Mouse (Mus musculus): ENCODE results near the gene Pigs. TPM values are rescaled to one million over a fixed set of nuclear protein-coding genes. Genes with fewer than 3 reads are reported as not detected.

The Pigs gene
- polyA plus RNA-seq (2012), result 50.2 and 84.3 TPM in 2 replicates

DNA sequence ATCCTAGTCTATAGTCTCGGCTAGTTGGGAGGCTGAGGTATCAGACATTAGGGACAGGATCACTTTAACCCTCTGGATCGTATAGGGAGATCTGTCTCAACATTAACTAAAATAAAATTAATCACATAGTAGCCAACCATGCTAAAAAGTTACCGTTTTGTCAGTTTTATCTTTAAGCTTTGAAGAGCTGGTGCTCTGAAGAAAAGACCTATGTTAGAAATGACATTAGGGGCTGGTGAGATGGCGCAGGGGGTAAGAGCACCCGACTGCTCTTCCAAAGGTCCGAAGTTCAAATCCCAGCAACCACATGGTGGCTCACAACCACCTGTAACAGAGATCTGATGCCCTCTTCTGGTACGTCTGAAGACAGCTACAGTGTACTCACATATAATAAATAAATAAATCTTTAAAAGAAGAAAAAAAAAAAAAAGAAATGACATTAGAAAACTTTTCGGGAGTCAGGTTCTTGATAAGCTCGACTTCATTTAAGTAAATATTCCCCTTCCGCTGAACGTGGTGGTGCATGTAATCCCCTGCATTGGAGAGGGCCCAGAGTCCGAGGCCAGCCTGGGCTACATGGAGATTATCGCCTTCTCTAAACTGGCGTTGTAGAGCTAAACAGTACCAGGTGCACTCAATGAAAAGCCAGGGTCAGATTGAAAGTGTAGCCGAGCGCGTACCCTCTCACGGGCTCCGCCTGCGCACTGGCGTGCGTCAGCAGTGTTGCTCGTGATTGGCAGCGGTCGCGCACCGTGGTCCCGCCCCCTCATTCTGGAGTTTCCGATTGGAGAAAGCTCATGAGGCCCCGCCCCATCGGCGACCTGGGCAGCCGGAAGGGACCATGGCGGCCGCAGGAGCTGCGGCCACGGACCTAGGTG lies at the start of gene Pigs:
Pigs (plus strand) TSS at position 782 of the 878 bp plus-strand sequence.
- no peak for TF ChIP-seq GATA1 (IDR thresholded peaks at IDR 0.05; ENCODE audit: low read length)

DNA sequence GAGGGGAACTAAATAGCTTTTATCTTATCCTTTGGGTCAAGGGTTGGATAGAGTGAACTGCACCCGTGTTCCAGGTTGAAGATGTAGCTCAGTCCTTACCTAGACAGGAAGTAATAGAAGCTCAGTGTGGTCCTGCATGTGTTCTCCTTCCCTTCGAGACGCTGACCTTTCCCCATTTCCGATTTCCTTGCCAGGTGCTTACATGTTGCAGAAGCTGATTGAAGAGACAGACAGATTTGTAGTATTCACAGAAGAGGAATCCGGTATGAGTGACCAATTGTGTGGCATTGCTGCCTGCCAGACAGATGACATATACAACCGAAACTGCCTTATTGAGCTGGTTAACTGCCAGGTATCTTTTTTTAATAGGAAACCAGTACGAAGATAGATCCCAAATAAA lies 49.4 kb upstream of the Pigs start:
- TF ChIP-seq GATA1 (IDR thresholded peaks at IDR 0.05; ENCODE audit: low read length), result no peak

DNA sequence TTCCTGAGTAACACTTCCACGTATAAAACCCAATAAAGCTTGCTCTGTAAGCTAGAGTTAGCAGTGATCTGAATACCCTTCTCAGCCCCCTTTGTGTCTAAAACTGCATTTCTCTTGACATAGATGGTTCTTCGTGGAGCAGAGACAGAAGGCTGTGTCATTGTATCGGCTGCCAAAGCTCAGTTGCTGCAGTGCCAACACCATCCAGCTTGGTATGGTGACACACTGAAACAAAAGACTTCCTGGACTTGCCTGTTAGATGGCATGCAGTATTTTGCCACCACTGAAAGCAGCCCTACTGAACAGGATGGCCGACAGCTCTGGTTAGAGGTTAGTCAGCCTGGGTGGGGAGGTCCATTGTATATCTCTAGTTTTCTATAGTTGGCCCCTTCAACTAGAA lies 48.6 kb upstream of the Pigs start:
- TF ChIP-seq GATA1 (IDR thresholded peaks at IDR 0.05; ENCODE audit: low read length), result no peak

DNA sequence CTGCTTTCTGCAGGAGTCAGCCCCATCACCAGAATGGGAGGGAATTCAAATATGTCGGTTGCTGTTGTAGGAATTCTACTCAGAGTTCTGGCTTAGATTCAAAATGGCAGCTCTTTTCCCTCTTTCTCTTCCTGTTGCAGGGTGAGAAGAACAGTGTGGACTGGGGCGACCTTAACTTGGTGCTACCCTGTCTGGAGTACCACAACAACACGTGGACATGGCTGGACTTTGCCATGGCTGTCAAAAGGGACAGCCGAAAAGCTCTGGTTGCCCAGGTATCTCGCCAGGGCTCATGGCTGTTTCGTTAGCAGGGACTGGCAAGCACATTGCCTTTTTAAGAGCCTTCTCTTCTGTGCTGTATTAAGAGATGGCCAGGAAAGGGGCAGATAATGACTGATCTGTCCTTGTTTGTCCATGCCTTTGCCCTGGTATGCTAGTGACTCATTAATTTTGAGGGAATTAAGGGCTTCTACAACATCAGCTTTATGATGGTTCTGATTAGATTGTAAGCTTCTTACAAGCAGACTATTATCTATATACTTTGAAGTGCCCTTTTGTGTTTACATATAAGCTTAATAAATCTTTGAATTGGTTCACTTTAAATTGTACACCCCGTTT lies 39.0 kb upstream of the Pigs start:
- TF ChIP-seq GATA1 (IDR thresholded peaks at IDR 0.05; ENCODE audit: low read length), result no peak

DNA sequence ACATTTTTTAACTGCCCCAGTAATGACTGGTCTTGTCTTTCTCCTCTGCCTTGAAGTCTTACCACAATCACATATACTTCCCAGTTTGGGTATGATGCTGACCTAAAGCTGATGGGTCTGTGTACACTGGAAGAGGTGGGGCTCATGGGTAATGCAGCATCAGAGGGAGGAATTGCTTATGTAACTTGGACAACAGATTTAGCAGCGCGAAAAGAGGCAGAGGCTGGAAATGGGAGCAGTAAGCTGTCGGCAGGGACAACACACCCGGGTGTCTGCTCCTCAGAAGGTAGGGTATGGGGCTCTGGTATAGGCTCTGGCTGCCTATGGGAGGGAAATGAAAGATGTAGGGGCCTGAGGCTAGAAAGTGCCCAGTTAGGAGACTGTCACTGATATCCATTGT lies 37.6 kb upstream of the Pigs start, which contains the start of gene BC030499:
BC030499 (plus strand) TSS at position 188 of the 400 bp plus-strand sequence.
- no peak for TF ChIP-seq GATA1 (IDR thresholded peaks at IDR 0.05; ENCODE audit: low read length)

DNA sequence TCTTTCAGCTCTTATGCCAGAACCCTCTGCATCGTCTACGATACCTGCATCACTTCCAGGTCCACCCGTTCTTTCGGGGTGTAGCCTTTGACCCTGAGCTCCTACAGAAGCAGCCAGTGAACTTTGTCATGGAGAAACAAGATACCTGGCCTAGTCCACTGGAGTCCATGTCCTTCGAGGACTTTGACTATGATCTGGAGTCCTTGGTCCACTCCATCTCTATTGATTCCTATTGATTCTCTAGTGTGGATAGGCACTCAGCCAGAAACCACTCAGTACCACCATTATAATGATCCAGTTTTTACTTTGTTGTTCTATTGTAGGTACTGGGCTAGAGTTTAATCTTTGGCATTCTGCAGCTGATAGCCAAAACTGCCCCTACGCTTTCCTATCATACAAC lies 33.6 kb upstream of the Pigs start:
- no peak for TF ChIP-seq GATA1 (IDR thresholded peaks at IDR 0.05; ENCODE audit: low read length)

DNA sequence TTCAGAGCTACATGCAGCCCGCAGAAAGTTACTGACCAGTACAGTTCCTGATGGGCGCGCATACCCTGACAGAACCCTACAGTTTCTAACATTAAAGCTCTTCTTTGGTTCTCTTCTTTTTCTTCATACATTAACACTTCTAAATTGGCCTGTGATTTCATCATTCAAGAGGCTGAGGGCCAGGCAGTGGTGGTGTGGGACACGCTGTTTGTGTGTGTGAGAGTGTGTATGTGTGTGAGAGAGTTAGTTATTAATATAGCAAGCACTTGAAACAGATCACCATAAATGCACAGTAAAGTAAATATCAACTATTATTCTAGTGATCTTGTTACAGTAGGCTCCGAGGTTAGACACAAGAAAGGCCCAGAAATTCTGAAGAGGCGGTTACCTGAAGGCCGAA lies 27.3 kb upstream of the Pigs start:
- no peak for TF ChIP-seq GATA1 (IDR thresholded peaks at IDR 0.05; ENCODE audit: low read length)

DNA sequence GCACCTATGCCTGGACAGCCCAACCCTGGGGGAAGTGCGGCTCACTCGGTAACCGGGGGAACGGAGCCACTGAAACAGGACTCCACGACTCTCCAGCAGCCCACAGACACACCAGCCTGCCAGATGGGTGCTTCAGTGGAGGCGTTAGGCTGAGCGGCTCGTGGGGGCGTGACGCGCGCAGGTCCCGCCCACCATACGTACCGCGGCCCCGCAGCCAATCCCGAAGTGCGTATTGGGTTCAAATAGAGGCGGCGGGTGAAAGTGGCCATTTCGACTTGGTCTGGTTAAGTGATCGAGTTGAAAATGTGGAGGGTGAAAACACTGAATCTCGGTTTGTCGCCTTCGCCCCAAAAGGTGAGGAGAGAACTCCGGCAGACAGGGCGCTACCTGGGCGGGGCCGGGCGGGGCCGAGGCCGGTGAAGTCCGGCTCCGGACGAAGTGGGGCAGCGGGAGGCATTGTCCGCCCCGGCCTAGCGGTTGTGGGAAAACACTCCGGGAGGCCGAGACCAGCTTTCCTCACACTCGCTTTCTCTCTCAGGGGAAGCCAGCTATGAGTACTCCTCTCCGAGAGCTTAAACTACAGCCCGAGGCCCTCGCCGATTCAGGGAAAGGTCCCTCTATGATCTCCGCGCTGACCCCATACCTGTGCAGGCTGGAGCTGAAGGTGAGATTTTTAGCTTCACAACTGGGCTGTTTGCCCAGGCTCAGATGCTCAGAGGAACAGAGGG lies 26.7 kb upstream of the Pigs start, which contains the start of gene Spag5:
Spag5 (plus strand) TSS at position 173 of the 728 bp plus-strand sequence.
- TF ChIP-seq GATA1 (IDR thresholded peaks at IDR 0.05; ENCODE audit: low read length), result no peak

DNA sequence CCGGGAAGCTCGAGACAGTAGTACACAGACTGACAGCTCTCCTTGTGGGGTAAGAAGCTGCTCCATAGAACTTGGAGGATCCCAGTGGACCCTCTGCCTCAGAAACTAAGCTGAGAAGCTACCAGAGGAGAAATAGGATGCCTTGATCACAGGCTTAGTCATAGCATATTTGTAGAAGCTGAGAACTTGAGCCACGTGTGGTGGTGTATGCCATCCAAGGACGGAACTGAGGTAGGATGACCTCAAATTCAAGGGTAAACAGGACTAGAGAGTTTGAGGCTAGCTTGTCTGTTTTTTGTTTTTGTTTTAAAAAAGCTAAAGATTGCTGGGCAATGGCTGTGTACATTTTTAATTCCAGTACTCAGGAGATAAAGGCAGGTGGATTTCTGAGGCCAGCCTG lies 22.9 kb upstream of the Pigs start:
- no peak for TF ChIP-seq GATA1 (IDR thresholded peaks at IDR 0.05; ENCODE audit: low read length)

DNA sequence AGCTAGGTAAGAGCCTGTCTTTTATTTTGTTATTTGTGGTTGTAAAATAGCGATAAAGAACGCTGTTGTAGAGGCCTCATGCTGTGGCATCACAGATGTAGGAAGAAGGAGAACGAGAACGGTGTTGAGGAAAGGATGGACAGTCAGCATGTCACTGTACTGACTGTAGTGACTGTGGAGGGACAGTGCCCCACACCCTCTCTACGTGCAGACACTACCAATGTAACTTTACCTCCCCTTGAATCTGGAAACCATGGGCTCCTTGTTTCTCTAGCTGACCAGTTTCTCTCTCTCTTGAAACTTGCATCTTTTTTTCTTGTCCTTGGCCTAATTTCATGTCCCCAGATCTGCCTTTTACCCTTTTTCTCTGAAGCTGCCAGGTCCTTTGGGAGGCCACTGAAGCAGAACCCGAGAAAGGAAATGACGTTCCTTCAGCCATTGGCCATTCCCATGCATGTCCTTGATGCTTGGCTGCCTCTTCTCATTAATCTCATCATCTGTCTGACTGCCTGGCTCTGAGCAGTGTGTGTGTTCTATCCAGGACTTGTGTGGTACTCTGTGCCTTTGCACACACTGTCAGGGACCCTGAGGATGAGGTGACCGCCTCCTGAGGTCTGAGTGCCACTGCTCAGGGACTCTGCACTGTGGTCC lies 17.2 kb upstream of the Pigs start:
- no peak for TF ChIP-seq GATA1 (IDR thresholded peaks at IDR 0.05; ENCODE audit: low read length)

DNA sequence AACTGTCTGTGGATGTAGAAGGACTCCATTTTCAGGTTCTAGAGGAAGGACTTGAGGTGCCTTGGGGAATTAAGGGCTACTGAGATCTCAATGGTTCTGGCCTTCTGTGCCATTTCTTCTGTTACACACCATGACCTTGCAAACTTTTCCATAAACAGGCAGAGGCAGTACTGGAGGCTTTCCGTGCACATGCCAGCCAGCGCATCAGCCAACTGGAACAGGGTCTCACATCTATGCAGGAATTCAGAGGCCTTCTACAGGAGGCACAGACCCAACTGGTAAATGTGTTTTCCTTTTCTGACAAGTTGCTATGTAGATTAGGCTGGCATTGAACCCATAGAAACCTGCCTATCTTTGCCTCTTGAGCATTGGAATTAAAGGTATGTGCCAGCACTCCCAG lies 14.6 kb upstream of the Pigs start:
- TF ChIP-seq GATA1 (IDR thresholded peaks at IDR 0.05; ENCODE audit: low read length), result no peak

DNA sequence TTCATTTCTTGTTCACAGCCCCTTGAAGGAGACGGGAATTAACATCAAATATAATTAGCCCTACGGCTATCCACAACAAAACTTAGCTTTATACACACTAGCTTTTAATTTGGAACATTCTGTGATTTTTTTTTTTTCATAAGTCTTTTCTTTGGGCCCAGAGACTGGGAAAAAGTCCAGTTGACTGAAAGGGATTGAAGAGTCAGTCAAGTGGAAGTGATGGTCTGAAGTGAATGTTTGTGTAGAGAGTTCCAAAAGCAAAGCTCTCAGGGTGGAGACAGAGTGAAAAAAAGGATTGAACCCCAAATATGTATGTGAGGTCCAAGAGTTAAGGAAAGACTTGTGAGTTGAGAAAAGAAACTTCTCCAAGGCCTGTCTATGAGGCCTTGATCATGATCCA lies 9.8 kb upstream of the Pigs start:
- TF ChIP-seq GATA1 (IDR thresholded peaks at IDR 0.05; ENCODE audit: low read length), result no peak

DNA sequence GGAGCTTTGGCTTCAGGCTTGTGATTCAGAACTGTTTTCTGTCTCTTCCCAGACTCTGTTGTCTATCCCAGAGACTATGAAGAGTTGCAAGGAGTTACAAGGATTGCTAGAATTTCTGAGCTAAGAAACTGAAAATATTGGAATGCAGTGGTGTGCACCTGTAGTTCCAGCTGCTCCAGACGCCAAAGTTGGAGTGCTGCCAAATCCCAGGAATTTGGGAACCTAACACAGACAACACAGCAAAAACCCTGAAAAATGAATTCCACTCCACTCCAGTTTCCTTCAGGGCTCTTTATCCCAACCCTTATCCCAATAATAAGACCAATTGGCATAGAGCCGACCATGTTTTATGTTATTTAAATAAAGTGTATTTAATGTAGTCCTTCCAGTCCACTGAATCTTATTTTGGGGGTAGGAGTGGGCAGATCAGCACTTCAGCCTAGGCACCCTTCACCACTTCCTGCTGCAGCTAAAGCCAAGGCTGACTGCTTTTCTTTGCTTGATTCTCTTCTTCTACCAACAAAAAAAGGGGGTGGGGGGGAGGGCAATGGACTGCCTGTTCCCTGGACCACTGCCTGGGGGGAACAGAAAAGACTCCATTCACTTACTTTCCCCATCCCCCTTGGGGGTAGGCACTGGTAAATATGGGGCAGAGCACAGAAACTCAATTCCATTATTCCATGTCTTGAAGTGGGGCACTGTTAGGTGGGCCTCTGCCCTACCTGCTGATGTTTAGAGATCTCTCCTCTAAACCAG lies 6.0 kb upstream of the Pigs start:
- TF ChIP-seq GATA1 (IDR thresholded peaks at IDR 0.05; ENCODE audit: low read length), result no peak

DNA sequence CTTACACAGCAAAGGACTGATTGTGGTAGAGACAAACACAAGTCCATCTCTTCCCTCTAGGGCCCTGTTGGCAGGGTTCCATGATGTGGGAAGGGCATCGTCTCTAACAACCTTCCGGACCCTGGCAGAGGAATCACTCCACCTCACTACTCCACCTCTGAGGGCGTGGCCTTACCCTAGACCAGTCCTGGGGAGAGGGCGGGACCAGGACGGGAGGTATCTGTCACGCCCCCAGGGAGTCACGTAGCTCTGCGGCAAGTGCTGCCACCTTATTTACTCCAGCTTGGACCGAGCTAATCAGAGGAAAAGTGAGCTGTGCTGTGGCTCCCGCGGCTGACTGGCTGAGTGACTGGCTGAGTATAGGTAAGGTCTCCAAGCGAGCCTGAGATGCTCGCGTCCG lies 5.4 kb upstream of the Pigs start, which contains the start of gene Aldoc:
Aldoc (plus strand) TSS at position 109 of the 400 bp plus-strand sequence.
- TF ChIP-seq GATA1 (IDR thresholded peaks at IDR 0.05; ENCODE audit: low read length), result no peak
